8 mouse cellular contexts compared by ENCODE assay signal in genomic region chr1:134646261-134646962, GRCm38 (mm10). TPM values are rescaled to one million over a fixed set of nuclear protein-coding genes. Genes with fewer than 3 reads are reported as not detected.
DNase-seq lines count a peak whose midpoint lies in the region; ATAC-seq lines count a peak whose summit lies in the region.

Gene Syt2 (plus strand): TSS chr1:134646677.

- H3K27me3 ChIP-seq in splenic B cell, adult 2 months (ENCODE audit: control insufficient read depth, insufficient read depth, low read length, poor library complexity, severe bottlenecking) = 0 out of 2 replicates have a peak, but pooled peaks cover 2% of the 10 kb centered on the region

- no peak for ATAC-seq in CD4-positive, CD25-positive, alpha-beta regulatory T cell, adult 4 months

- H3K36me3 ChIP-seq in splenic B cell, adult 2 months (ENCODE audit: control insufficient read depth, insufficient read depth, low read length, poor library complexity, severe bottlenecking) = no peaks in the 10 kb centered on the region

- peak; percentile 35 for DNase-seq in CD4-positive, CD25-positive, alpha-beta regulatory T cell, adult 2 months (ENCODE audit: low read depth, low spot score)
- peak; percentile 39 for DNase-seq in WW6 (ENCODE audit: low read depth, low spot score)
- DNase-seq in embryo, embryonic 9.5 days (ENCODE audit: extremely low spot score) = peak; percentile 62
- peak; percentile 33 for DNase-seq in heart, postnatal 4 days
- no peak for DNase-seq in left cerebral cortex, adult 8-10 months (ENCODE audit: low spot score in 2 of 2)
- DNase-seq in lung, postnatal 25 days (ENCODE audit: low spot score) = peak; percentile 8
- peak; percentile 20 for DNase-seq in splenic B cell, adult 2 months (ENCODE audit: low read depth, low spot score)

RNA-seq across cellular contexts. Expression of gene Syt2, which starts in this region (rescaled TPM):
- under 1 TPM; 0.13 to 0.33 TPM for polyA plus RNA-seq in CD4-positive, CD25-positive, alpha-beta regulatory T cell, adult 4 months (2017; shearing (Covaris generic))
- total RNA-seq in heart, postnatal 4 days (2021) = under 1 TPM in 1 of 2 experiments, not detected in 1; 0.05 TPM
- total RNA-seq in left cerebral cortex, adult 8-10 months (2022) = 10 to 100 TPM; 60.7 to 89.7 (median 76.4) TPM

Comparison
In these comparisons a context has a peak if more than half of its experiments do, and no peak if none do; other contexts are left out.
1. RNA of gene Syt2 (total RNA-seq): 60.7 to 89.7 TPM in left cerebral cortex, adult 8-10 months; 0.05 TPM in heart, postnatal 4 days; every median in the first group is over 10 times any median in the second.
2. Peak in DNase-seq in heart, postnatal 4 days; RNA of the gene not detected or under 1 TPM.
3. DNase-seq: peak in CD4-positive, CD25-positive, alpha-beta regulatory T cell, adult 2 months (single experiment), WW6 (single experiment), embryo, embryonic 9.5 days (single experiment), lung, postnatal 25 days (single experiment) and splenic B cell, adult 2 months (single experiment); none in left cerebral cortex, adult 8-10 months (0 of 2).